Mouse (Mus musculus) hindbrain, embryonic 15.5 days (tissue): Measurements from ENCODE around the gene Zfp809. TPM values are rescaled to one million over a fixed set of nuclear protein-coding genes. Genes with fewer than 3 reads are reported as not detected.

Source experiments
- ATAC-seq: fragments of 200-750 bp; cut with Nextera tagmentation; 2 replicates; pipeline ENCODE4 v1.8.0; 2017; ENCODE audit warnings: low read depth, moderate number of reproducible peaks, moderate TSS enrichment; ENCODE audit not compliant: low FRiP score
- H3K27ac ChIP-seq: fragments of 300-500 bp; sonication (generic); replicated peaks from 2 replicates; pipeline ENCODE4 v1.5.1; 2015; ENCODE audit warnings: mild to moderate bottlenecking, inconsistent platforms
- H3K27me3 ChIP-seq: fragments of 300-500 bp; sonication (generic); 2 replicates; pipeline ENCODE4 v1.6.1; 2015; ENCODE audit warnings: control low read depth, inconsistent platforms
- H3K36me3 ChIP-seq: fragments of 300-500 bp; sonication (generic); 2 replicates; pipeline ENCODE4 v1.6.1; 2015; ENCODE audit warnings: control low read depth, inconsistent platforms
- H3K4me1 ChIP-seq: fragments of 300-500 bp; sonication (generic); replicated peaks from 2 replicates; pipeline ENCODE4 v1.6.1; 2015; ENCODE audit warnings: control low read depth, inconsistent platforms
- H3K4me2 ChIP-seq: fragments of 300-500 bp; sonication (generic); 2 replicates; pipeline ENCODE4 v1.6.1; 2015; ENCODE audit warnings: moderate library complexity, mild to moderate bottlenecking, inconsistent platforms
- H3K4me3 ChIP-seq: fragments of 300-500 bp; sonication (generic); 2 replicates; pipeline ENCODE4 v1.5.1; 2015; ENCODE audit warnings: mild to moderate bottlenecking, inconsistent platforms
- H3K9ac ChIP-seq: fragments of 300-500 bp; sonication (generic); 2 replicates; pipeline ENCODE4 v1.6.1; 2015; ENCODE audit warnings: inconsistent platforms
- H3K9me3 ChIP-seq: fragments of 300-500 bp; sonication (generic); 2 replicates; pipeline ENCODE4 v1.6.1; 2016; ENCODE audit warnings: control low read depth, inconsistent platforms
- WGBS: fragments of 180-500 bp; shearing (Covaris S2); methylation state at CpG from one replicate; pipeline ENCODE4 v1.1.7; 2015; 5-methylcytosine and 5-hydroxymethylcytosine counted together
- polyA plus RNA-seq: library from polyadenylated mRNA; unstranded; fragments of >200 nt; fragmentation: Nextera tagmentation; extraction: Ambion mirVana; gene quantifications from 2 replicates; pipeline ENCODE4 v1.2.1, GENCODE M21; 2015

Zfp809 gene
- polyA plus RNA-seq, 1 experiment from 2014 or later: 11.2 TPM

DNA sequence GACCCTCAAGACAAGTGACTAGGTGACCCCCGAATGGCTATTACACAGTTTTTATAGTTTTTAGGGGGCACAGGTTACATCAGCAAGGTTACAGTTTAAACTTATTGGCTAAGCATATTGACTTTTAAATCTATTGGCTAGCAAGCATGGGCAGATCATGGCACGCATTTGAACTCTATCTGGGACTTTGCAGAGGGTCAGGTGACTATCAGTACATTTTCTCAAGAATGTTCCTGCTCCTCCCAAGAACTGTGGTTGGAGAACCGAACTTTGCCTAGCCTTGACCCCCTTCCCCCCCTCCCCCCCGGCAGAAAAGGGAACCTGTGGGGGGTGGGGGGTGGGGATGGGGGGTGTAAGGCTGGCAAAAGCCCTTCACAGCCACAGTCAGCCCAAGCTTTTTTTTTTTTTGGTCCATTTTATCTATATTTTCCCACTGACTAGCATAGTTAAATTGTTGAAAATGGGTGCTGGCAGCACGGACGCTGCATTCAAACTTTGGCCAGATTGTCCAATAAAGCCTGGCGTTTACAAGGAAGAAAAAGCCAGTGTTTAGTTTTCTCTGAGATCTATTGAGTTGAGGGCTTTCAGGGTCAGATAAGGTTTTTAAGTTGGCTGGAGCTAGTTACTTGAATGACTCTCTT, 4.0 kb downstream of the Zfp809 start:
- no peak overlapping the region for H3K4me2 ChIP-seq
- 91% methylated on average over 7 of the region's 7 CpGs for WGBS

DNA sequence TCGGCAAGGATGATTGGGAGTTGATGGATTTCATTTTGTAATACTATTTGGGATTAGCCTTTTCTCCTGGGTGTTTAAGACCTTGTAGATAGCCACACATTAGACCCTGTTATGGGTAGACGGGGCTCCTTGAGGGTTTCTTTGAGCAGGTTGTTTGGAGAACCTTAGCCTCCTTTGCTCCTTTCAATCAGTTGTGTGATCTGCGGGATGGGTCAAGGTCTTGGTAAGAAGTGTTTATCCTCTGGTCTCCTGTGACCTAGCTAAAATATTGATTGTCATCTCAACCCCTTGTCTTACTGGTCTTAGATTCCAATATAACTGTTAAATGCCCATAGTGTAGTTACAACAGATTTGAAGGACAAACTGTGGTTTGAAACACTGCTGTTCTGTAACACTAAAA, 4.5 kb downstream of the Zfp809 start:
- Histone ChIP-seq H3K27me3 (no peaks in the 10 kb centered on the region), H3K9me3 (no peaks in the 10 kb centered on the region), H3K27ac (no peak overlapping the region), H3K4me3 (no peak overlapping the region), H3K4me1 (0 out of 2 replicates have a peak, but pooled peaks cover 8% of the 10 kb centered on the region), H3K9ac (no peak overlapping the region), H3K36me3 (no peaks in the 10 kb centered on the region), H3K4me2 (no peak overlapping the region)
- ATAC-seq: no peak
- WGBS: 93% methylated on average over 3 of the region's 3 CpGs

More for the DNA sequence above, 4.0 kb downstream of the Zfp809 start:
- Histone ChIP-seq H3K36me3 (no peaks in the 10 kb centered on the region), H3K4me3 (no peak overlapping the region), H3K4me1 (0 out of 2 replicates have a peak, but pooled peaks cover 8% of the 10 kb centered on the region), H3K27me3 (no peaks in the 10 kb centered on the region), H3K9me3 (no peaks in the 10 kb centered on the region), H3K9ac (no peak overlapping the region), H3K27ac (no peak overlapping the region)
- no peak for ATAC-seq

DNA sequence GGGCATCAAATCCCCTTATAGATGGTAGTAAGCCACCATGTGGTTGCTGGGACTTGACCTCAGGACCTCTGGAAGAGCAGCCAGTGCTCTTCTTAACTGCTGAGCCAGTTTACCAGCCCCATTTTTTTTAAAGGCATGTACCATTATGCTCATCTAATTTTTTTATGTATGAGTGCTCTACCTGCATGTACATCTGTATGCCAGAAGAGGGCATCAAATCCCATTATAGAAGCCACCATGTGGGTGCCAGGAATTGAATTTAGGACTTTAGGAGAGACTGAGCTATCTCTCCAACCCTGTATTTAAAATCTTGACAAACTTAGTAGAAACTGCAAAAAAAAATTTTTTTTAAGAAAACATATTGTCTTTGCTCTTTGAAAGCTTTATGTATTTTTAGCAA, 5.0 kb downstream of the Zfp809 start:
- no peak overlapping the region for H3K9ac ChIP-seq
- no peak overlapping the region for H3K4me2 ChIP-seq
- 0 out of 2 replicates have a peak, but pooled peaks cover 8% of the 10 kb centered on the region for H3K4me1 ChIP-seq
- ATAC-seq: no peak
- no peaks in the 10 kb centered on the region for H3K9me3 ChIP-seq
- no peaks in the 10 kb centered on the region for H3K36me3 ChIP-seq
- no peak overlapping the region for H3K4me3 ChIP-seq
- H3K27ac ChIP-seq: no peak overlapping the region
- H3K27me3 ChIP-seq: no peaks in the 10 kb centered on the region

DNA sequence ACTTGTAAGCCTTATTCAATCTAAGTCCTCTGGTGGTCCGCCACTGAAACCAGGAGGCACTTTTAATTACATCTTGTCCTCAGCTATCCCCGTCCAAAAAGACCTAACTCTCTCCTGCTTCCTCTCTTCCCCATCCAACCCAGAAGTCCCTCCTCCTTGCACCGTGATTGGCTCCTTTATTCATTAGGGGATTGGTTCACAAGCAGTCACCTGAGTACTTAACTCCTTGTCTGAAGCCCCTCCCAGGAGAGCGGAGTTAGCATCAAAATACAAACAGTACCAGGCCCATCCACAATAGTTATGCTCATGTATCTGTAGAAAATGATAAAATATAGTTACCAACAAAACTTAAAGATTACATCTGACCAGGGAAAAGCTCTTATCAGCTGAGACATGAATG, 14.5 kb downstream of the Zfp809 start:
- 98% methylated on average over 4 of the region's 4 CpGs for WGBS
- Histone ChIP-seq H3K9me3 (no peaks in the 10 kb centered on the region), H3K27me3 (no peaks in the 10 kb centered on the region), H3K4me3 (no peak overlapping the region), H3K36me3 (peaks cover 69% of the 10 kb centered on the region), H3K4me1 (no peaks in the 10 kb centered on the region), H3K4me2 (no peak overlapping the region), H3K27ac (no peak overlapping the region), H3K9ac (no peak overlapping the region)
- ATAC-seq: no peak

DNA sequence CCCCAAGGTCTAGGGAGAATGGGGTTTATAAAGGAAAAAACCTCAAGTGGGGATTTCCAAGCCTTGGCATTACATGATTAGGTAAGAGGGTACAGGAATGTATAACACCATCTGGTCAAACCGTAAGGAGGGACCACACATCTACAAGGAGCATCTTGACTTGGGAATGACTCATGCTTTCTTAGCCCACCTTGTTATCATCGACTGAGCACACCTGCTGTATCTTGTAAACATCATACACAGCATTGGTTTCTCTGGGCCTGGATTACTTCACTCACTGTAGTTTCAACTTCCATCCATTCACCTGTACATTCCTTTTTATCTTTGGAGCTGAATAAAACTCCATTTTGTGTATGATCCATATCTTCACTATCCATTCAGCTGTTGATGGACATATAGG, 18.7 kb downstream of the Zfp809 start:
- no peak for ATAC-seq
- no peak overlapping the region for H3K4me3 ChIP-seq
- H3K27ac ChIP-seq: no peak overlapping the region
- peaks cover 87% of the 10 kb centered on the region for H3K36me3 ChIP-seq
- 96% methylated on average over 2 of the region's 2 CpGs for WGBS
- no peak overlapping the region for H3K9ac ChIP-seq
- no peaks in the 10 kb centered on the region for H3K27me3 ChIP-seq
- H3K4me2 ChIP-seq: no peak overlapping the region
- H3K9me3 ChIP-seq: peaks cover 17% of the 10 kb centered on the region
- H3K4me1 ChIP-seq: no peaks in the 10 kb centered on the region

DNA sequence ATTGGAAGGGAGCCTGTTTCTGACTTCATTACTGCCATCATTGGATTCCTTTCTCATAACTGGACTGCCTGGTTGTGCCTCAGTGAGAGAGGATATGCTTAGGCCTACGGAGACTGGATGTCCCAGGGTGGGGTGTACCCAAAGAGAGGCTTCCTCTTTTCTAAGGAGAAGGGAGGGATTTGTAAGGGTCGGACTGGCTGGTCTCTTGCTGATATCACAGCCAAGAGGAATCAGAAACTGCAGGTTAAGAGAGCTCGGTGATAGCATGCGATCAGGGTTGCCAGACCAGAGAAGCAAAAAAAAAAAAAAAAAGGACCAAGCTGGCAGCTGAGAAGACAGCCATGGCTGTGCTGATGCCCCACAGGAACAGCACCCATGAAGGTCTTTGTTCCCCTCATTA, 31.1 kb downstream of the Zfp809 start:
- H3K4me2 ChIP-seq: no peak overlapping the region
- no peak overlapping the region for H3K4me3 ChIP-seq
- no peaks in the 10 kb centered on the region for H3K27me3 ChIP-seq
- WGBS: 91% methylated on average over 4 of the region's 4 CpGs
- peaks cover 47% of the 10 kb centered on the region for H3K36me3 ChIP-seq
- H3K4me1 ChIP-seq: no peaks in the 10 kb centered on the region
- no peak overlapping the region for H3K9ac ChIP-seq
- no peak overlapping the region for H3K27ac ChIP-seq
- ATAC-seq: no peak
- no peaks in the 10 kb centered on the region; the same call in 1 of the 2 replicates for H3K9me3 ChIP-seq

DNA sequence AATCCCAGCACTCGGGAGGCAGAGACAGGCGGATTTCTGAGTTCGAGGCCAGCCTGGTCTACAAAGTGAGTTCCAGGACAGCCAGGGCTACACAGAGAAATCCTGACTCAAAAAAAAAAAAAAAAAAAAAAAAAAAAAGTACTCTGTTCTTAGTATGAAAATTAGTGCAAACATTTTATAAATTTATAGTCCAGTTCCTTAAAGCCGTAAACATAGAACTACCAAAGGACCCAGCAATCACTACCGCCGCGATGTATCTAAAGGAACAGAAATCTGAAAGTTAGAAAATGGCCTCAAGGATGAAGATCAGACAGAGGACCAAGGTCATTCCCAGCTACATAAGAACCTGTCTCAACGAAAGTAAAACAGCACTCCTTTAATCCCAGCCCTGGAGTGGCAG, 33.3 kb downstream of the Zfp809 start:
- ATAC-seq: no peak
- no peaks in the 10 kb centered on the region; the same call in 1 of the 2 replicates for H3K9me3 ChIP-seq
- H3K4me3 ChIP-seq: peak overlapping the region; percentile 76
- no peaks in the 10 kb centered on the region for H3K27me3 ChIP-seq
- peaks cover 29% of the 10 kb centered on the region for H3K36me3 ChIP-seq
- H3K4me2 ChIP-seq: peak overlapping the region; percentile 87
- H3K27ac ChIP-seq: no peak overlapping the region
- H3K4me1 ChIP-seq: no peaks in the 10 kb centered on the region
- WGBS: 89% methylated on average over 8 of the region's 8 CpGs
- peak overlapping the region; percentile 78; the same call in 1 of the 2 replicates for H3K9ac ChIP-seq

DNA sequence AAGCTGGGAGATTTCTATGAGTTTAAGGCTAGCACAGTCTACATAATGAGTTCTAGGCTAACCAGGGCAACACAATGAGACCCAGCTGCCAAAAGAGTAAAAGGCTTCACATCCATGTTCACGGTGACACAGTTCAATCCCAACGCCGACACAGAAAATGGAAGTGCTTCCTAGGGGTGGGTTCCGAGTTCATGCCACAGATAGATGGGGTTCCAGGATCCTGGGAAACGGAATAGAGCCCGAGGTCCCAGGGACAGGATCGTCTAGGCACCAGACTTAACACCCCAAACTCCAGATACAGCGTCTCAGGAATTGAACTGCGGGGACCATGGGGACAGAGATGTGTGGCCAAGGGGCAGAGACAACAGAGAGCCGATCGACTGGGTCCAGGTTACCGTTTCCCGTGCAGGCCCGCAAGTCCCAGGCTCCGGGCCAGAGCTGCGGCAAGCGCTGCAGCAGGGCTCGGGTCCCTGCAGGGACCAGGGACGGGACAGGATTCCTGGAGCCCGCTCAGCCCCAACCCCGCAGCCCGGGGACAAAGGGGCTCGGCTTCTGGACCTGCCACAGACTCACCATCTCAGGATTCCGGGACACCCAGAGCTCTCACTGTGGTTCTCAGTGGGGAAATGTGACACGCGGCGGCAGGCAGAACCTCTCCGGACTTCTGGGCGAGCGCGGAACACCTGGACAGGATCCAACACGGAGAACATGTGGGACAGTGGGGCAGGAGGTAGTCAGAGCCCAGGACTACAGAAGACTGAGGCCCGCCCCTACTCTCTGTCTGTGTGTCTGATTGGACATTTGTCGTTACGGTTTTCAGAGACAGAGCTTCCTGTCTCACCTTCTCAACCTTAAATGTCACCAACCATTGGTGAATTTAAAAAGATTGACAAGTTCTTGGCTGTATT, 33.9 kb downstream of the Zfp809 start, which contains the start of gene Zfp599:
Zfp599 (minus strand) TSS at position 712 of the 908 bp plus-strand sequence.
- no peaks in the 10 kb centered on the region; the same call in 1 of the 2 replicates for H3K9me3 ChIP-seq
- H3K27me3 ChIP-seq: no peaks in the 10 kb centered on the region
- peak; percentile 96 for ATAC-seq
- H3K4me2 ChIP-seq: peak within 1 kb of the TSS; percentile 87
- H3K27ac ChIP-seq: 0 out of 2 replicates have a peak within 1 kb of the TSS, but pooled peaks have one; percentile 33
- WGBS: 1% methylated on average over 35 of the region's 35 CpGs
- H3K9ac ChIP-seq: peak within 1 kb of the TSS; percentile 78
- H3K4me1 ChIP-seq: no peaks in the 10 kb centered on the region
- peak within 1 kb of the TSS; percentile 76 for H3K4me3 ChIP-seq
- H3K36me3 ChIP-seq: peaks cover 23% of the 10 kb centered on the region

DNA sequence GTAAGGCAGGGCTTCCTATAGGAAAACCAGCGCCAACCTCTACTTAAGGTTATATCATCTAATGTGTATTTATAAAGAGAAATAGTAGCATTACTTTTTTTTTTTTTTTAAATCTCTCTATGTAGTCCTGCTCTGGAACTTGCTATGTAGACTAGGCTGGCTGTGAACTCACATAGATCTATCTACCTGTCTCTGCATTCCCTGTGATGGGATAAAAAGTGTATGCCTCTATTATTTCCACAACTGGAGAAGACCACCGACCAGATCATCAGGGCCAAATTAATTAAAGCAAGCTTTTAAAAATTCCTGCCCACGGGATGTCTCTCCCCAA, 34.5 kb downstream of the Zfp809 start:
- H3K27me3 ChIP-seq: no peaks in the 10 kb centered on the region
- H3K36me3 ChIP-seq: peaks cover 21% of the 10 kb centered on the region
- no peak; the same call in 1 of the 2 replicates for ATAC-seq
- no peak overlapping the region; the same call in 1 of the 2 replicates for H3K9ac ChIP-seq
- H3K4me3 ChIP-seq: peak overlapping the region; percentile 76
- H3K9me3 ChIP-seq: no peaks in the 10 kb centered on the region; the same call in 1 of the 2 replicates
- no peak overlapping the region for H3K27ac ChIP-seq
- 35% methylated on average over 3 of the region's 3 CpGs for WGBS
- peak overlapping the region; percentile 87 for H3K4me2 ChIP-seq
- H3K4me1 ChIP-seq: no peaks in the 10 kb centered on the region

DNA sequence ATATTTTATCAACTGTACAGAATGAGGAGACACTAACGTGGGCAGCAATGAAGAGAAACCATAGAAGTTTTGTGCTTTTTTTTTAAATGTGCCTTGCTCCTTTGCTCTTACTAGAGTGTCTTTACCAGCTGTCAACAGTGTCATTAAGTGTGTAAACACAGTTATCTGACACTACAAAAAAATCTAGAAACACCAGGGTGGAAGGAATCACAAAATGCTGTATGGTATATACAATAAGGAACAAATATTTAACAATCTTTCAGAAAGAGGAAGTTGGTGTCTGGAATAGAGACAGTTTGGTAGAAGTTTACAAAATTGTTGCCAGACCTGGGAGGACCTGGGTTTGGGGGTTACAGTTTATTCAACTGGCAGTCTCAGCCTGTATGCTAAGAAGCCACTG, 36.1 kb downstream of the Zfp809 start:
- Histone ChIP-seq H3K4me2 (no peak overlapping the region), H3K27me3 (no peaks in the 10 kb centered on the region), H3K4me3 (no peak overlapping the region), H3K36me3 (0 out of 2 replicates have a peak, but pooled peaks cover 6% of the 10 kb centered on the region), H3K4me1 (no peaks in the 10 kb centered on the region), H3K9me3 (no peaks in the 10 kb centered on the region), H3K27ac (no peak overlapping the region), H3K9ac (no peak overlapping the region)
- 94% methylated on average over 1 of the region's 1 CpGs for WGBS
- no peak for ATAC-seq

DNA sequence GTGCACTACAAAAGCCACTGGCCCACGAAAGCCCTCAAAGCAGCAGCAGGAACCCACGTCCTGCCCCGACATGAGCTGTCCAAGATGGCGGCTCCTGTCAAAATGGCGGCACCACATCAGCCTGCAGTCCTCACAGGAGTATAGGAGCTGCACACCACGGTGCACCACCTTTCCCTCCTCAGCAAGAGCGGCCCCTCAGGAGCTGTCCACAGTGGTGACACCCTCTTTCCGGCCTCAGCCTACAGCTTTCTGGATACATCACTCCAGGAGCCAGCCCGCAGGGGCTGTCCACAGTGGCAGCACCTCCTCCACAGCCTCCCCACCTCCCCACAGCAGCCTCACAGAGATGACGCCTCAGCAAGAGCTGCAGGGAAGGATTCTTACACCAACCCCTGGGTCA, 37.1 kb downstream of the Zfp809 start:
- H3K4me3 ChIP-seq: no peak overlapping the region
- H3K4me1 ChIP-seq: no peaks in the 10 kb centered on the region
- no peak overlapping the region for H3K9ac ChIP-seq
- H3K9me3 ChIP-seq: no peaks in the 10 kb centered on the region
- WGBS: 89% methylated on average over 10 of the region's 10 CpGs
- H3K36me3 ChIP-seq: no peaks in the 10 kb centered on the region
- ATAC-seq: no peak
- no peak overlapping the region for H3K4me2 ChIP-seq
- no peaks in the 10 kb centered on the region for H3K27me3 ChIP-seq
- H3K27ac ChIP-seq: no peak overlapping the region

DNA sequence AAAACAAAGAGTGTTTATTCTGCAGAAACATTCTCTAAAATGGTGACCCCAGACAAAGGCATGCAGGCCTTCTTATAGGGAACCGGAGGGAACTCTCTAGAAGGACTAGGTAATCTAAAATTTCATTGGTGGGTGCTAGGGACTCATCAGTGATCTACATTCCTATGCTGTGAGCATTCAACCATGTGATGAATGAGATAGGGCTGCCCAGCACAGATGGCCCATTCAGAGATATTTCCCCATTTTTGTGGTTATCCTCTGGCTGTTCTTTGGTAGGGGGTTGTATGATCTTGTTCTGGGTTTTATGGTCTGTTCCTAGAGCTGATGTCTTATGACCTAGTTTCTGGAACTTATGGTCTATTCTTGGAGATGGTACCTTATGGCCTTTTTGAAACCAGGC, 43.4 kb downstream of the Zfp809 start:
- 97% methylated on average over 1 of the region's 1 CpGs for WGBS
- H3K4me3 ChIP-seq: no peak overlapping the region
- H3K27me3 ChIP-seq: no peaks in the 10 kb centered on the region
- H3K27ac ChIP-seq: no peak overlapping the region
- no peak overlapping the region for H3K4me2 ChIP-seq
- H3K36me3 ChIP-seq: peaks cover 8% of the 10 kb centered on the region
- no peaks in the 10 kb centered on the region for H3K9me3 ChIP-seq
- no peak for ATAC-seq
- no peak overlapping the region for H3K9ac ChIP-seq
- no peaks in the 10 kb centered on the region for H3K4me1 ChIP-seq
